Mouse (Mus musculus) ES-E14 (cell line): ENCODE data around the gene Pla2g2d. TPM values are rescaled to one million over a fixed set of nuclear protein-coding genes. Genes with fewer than 3 reads are reported as not detected.

Experiments
- DNase-seq: peaks from one replicate; pipeline ENCODE4 v3.0.0-alpha.2; 2013; ENCODE audit warnings: low read depth, low spot score
- H3K27ac ChIP-seq: 2 replicates; pipeline ENCODE4 v1.5.1; 2012; ENCODE audit warnings: low read depth, mild to moderate bottlenecking, low read length, moderate library complexity, mixed read lengths; ENCODE audit not compliant: poor library complexity, insufficient read depth, severe bottlenecking
- H3K36me3 ChIP-seq: 2 replicates; pipeline ENCODE4 v1.6.1; 2012; ENCODE audit warnings: mild to moderate bottlenecking, low read length, moderate library complexity, mixed read lengths; ENCODE audit not compliant: control insufficient read depth, poor library complexity, insufficient read depth, severe bottlenecking
- H3K4me1 ChIP-seq, 2 experiments: fragments of 150-350 bp in 1 of 2; sonication (generic) in 1 of 2; 2 replicates each; pipeline ENCODE4 v1.6.1; 2012; ENCODE audit warnings: low read length in 2 of 2, mild to moderate bottlenecking in 1 of 2, mixed read lengths in 1 of 2; ENCODE audit not compliant: control insufficient read depth in 2 of 2, insufficient read depth in 2 of 2, poor library complexity in 1 of 2
- H3K4me3 ChIP-seq, 2 experiments: fragments of 150-350 bp in 1 of 2; sonication (generic) in 1 of 2; 2 replicates each; pipeline ENCODE4 v1.5.1; 2012; ENCODE audit warnings: low read length in 2 of 2, low read depth in 1 of 2, mild to moderate bottlenecking in 1 of 2, mixed read lengths in 1 of 2; ENCODE audit not compliant: insufficient read depth in 1 of 2, poor library complexity in 1 of 2, severe bottlenecking in 1 of 2
- H3K9ac ChIP-seq: 2 replicates; pipeline ENCODE4 v1.6.1; 2012; ENCODE audit warnings: low read depth, mild to moderate bottlenecking, low read length, mixed read lengths; ENCODE audit not compliant: poor library complexity, insufficient read depth, severe bottlenecking
- H3K9me3 ChIP-seq: fragments of 150-350 bp; sonication (generic); 2 replicates; pipeline ENCODE4 v1.6.1; 2012; ENCODE audit warnings: low read depth, mild to moderate bottlenecking, low read length; ENCODE audit not compliant: control insufficient read depth, insufficient read depth
- CHD2 ChIP-seq: IDR thresholded peaks from 2 replicates; pipeline ENCODE4 v1.6.1; 2014; ENCODE audit warnings: mild to moderate bottlenecking, low read depth, low read length, inconsistent platforms
- HCFC1 ChIP-seq: IDR thresholded peaks from 2 replicates; pipeline ENCODE4 v1.6.1; 2012; ENCODE audit warnings: low read length, inconsistent platforms, borderline replicate concordance; ENCODE audit not compliant: insufficient read depth
- MAFK ChIP-seq: IDR thresholded peaks from 2 replicates; pipeline ENCODE4 v1.6.1; 2014; ENCODE audit warnings: mild to moderate bottlenecking, low read depth, low read length, inconsistent platforms; ENCODE audit not compliant: insufficient read depth
- ZC3H11A ChIP-seq: IDR thresholded peaks from 2 replicates; pipeline ENCODE4 v1.6.1; 2012; ENCODE audit warnings: low read depth, mild to moderate bottlenecking, inconsistent platforms, low read length, borderline replicate concordance
- ZNF384 ChIP-seq: IDR thresholded peaks from 2 replicates; pipeline ENCODE4 v1.6.1; 2012; ENCODE audit warnings: low read depth, low read length, inconsistent platforms
- in situ Hi-C, 2 experiments: fragments of 600-800 bp; cut with MboI; formaldehyde crosslinking; loops; one replicate each; pipeline ENCODE4 v1.15.1; 2025; ENCODE audit warnings: low sequenced_read_pairs in 2 of 2, inconsistent platforms in 1 of 2; ENCODE audit not compliant: unreplicated experiment in 2 of 2
- total RNA-seq: library from RNA; depleted of rRNA; stranded (reverse); fragments of 300-350 nt; gene quantifications from 2 replicates; pipeline ENCODE4 v1.2.3, GENCODE M21; 2012

Gene Pla2g2d
- total RNA-seq, 1 experiment, result not detected

DNA sequence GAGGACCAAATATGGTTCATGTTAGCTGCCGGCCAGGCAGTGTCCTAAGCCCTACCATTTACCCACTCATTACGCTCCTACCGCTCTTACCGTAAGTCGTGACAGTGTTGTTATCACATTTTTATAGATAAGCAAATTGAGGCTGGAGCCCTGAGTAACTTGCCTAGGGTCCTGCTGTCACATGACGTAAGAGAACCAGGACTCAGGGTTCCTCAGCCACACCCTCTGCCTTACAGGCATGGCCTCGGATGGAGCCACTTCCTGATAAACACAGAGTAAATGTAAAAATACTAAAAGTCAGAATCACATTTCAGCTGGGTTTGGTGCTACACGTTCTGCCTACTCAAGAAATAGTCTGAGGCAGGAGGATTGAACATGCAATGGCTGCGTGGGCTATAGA lies 21.1 kb upstream of the Pla2g2d start:
- TF ChIP-seq HCFC1, result no peak
- no peak for TF ChIP-seq ZNF384
- no peak for TF ChIP-seq ZC3H11A
- TF ChIP-seq CHD2, result no peak
- Histone ChIP-seq H3K9me3 (no peaks in the 10 kb centered on the region), H3K36me3 (no peaks in the 10 kb centered on the region), H3K27ac (no peak overlapping the region), H3K9ac (no peak overlapping the region), H3K4me1 (no peaks in the 10 kb centered on the region), H3K4me3 (no peak overlapping the region)
- DNase-seq, result no peak
- in situ Hi-C loops, result no loop called here

DNA sequence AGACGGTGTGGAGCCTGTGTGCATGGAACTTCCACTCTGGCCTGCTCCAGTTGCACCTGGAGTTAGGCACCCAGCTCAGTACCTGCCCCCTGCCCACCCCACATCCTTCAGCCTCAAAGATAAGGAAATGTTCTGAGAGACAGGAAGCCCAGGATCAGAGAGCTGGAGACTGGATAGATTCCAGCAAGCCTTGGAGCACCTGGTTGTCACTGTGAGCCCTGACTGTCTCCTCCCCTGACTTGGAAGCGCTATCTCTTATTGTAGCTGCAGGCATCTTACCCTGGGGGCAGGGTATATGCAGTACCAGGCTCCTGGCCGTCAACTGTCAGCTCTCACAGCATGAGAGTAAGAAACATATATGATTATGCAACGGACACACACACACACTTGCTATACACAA lies 20.1 kb upstream of the Pla2g2d start:
- DNase-seq, result no peak
- Histone ChIP-seq H3K36me3 (no peaks in the 10 kb centered on the region), H3K9ac (no peak overlapping the region), H3K27ac (no peak overlapping the region), H3K4me3 (no peak overlapping the region), H3K9me3 (no peaks in the 10 kb centered on the region), H3K4me1 (no peaks in the 10 kb centered on the region; a peak in 1 of 4 replicates)
- in situ Hi-C loops, result no loop called here
- no peak for TF ChIP-seq CHD2
- TF ChIP-seq HCFC1, result no peak
- TF ChIP-seq MAFK, result no peak
- TF ChIP-seq ZC3H11A, result no peak
- TF ChIP-seq ZNF384, result no peak

DNA sequence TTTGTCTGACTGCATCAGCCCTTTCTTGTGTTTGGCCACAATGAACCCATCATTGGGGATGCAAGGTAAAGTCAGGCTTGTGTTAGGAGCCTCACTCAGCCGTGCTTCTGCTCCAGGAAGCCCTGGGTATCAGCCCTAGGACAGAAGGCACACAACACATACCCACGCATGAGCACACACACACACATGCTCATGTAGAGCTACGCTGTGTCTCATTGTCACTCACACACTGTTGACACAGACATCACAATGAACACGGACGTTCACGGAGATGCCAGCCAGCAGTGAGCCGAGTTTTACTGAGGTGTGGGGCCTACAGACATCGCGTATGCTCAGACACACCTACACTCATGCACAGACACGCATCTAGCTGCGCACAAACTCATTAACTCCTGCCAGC lies 19.6 kb upstream of the Pla2g2d start:
- Histone ChIP-seq H3K9me3 (no peaks in the 10 kb centered on the region), H3K36me3 (no peaks in the 10 kb centered on the region), H3K27ac (no peak overlapping the region; the same call in 1 of the 2 replicates), H3K4me3 (no peak overlapping the region), H3K9ac (no peak overlapping the region), H3K4me1 (no peaks in the 10 kb centered on the region; a peak in 1 of 4 replicates)
- TF ChIP-seq CHD2 (no peak), MAFK (no peak), HCFC1 (no peak), ZNF384 (no peak), ZC3H11A (no peak)
- DNase-seq, result no peak
- in situ Hi-C loops, result no loop called here

DNA sequence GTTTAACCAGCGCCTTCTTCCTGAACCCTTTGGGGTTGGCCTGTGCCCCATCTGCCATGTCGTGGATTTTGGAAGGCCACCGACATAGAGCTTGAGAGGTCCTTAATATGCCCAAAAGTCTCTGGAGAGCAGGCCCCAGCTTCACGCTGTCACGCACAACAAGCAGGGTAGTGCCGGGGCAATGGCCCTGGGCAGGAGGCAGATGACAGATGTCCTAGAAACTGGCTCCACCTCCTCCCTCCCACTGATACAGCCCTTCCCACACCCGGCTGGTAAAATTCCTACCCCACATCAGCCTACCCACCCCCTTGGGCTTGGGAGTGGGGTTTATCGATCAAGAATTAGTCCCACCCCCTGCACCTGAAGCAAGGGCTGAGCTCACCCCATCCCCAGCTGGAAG lies 18.1 kb upstream of the Pla2g2d start, which contains the start of gene Pla2g2f:
Gene Pla2g2f, minus strand, starts transcription at position 211 of the 400 bp plus-strand sequence.
- in situ Hi-C loops, result no loop called here
- no peak for TF ChIP-seq ZC3H11A
- TF ChIP-seq HCFC1, result no peak
- TF ChIP-seq CHD2, result no peak
- no peak for TF ChIP-seq ZNF384
- TF ChIP-seq MAFK, result no peak
- no peak for DNase-seq
- no peaks in the 10 kb centered on the region; a peak in 1 of 4 replicates for H3K4me1 ChIP-seq
- no peak within 1 kb of the TSS for H3K9ac ChIP-seq
- no peaks in the 10 kb centered on the region for H3K9me3 ChIP-seq
- H3K27ac ChIP-seq, result no peak within 1 kb of the TSS
- no peak within 1 kb of the TSS for H3K4me3 ChIP-seq
- H3K36me3 ChIP-seq, result no peaks in the 10 kb centered on the region

DNA sequence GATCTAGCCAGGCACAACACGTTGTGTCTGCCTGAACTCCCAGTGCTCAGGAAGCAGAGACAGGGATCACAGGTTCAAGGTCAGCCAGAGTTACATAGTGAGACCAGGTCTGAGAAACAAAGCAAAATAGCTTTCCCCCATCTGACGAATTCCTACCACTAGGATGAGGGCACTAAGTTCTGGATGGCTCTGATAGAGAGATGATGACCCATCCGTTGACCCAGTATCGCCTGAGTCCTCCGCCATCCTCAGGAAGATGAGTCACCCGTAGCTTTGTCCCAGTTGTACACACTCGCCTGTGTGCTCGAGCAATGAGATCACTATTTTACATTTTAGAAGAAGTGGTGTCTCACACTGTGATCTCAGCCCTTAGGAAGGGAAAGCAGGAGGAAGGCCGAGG lies 13.3 kb upstream of the Pla2g2d start:
- Histone ChIP-seq H3K9ac (no peak overlapping the region), H3K36me3 (no peaks in the 10 kb centered on the region), H3K4me3 (no peak overlapping the region), H3K27ac (no peak overlapping the region), H3K9me3 (no peaks in the 10 kb centered on the region), H3K4me1 (no peaks in the 10 kb centered on the region; a peak in 1 of 4 replicates)
- in situ Hi-C loops, result no loop called here
- TF ChIP-seq ZC3H11A, result no peak
- TF ChIP-seq MAFK, result no peak
- TF ChIP-seq HCFC1, result no peak
- no peak for DNase-seq
